Mouse (Mus musculus) heart, embryonic 11.5 days (tissue): Measurements from ENCODE around the gene Gm11758. TPM values are rescaled to one million over a fixed set of nuclear protein-coding genes. Genes with fewer than 3 reads are reported as not detected.
"Not testable (repeated sequence)": the region's sequence is repeated elsewhere in the genome, so short reads cannot be mapped to it uniquely, and the experiment has no call there.

Experiments
- ATAC-seq: fragments of 200-750 bp; cut with Nextera tagmentation; replicated peaks from 2 replicates; pipeline ENCODE4 v1.8.0; 2017; ENCODE audit warnings: moderate library complexity; ENCODE audit not compliant: insufficient number of reproducible peaks, low FRiP score, low TSS enrichment
- H3K27ac ChIP-seq: fragments of 300-500 bp; sonication (generic); 2 replicates; pipeline ENCODE4 v1.5.1; 2014; ENCODE audit warnings: mild to moderate bottlenecking, low read depth, low read length
- H3K27me3 ChIP-seq: fragments of 300-500 bp; sonication (generic); 2 replicates; pipeline ENCODE4 v1.6.1; 2014; ENCODE audit warnings: mild to moderate bottlenecking, low read length, mixed read lengths; ENCODE audit not compliant: control insufficient read depth, insufficient read depth
- H3K36me3 ChIP-seq: fragments of 300-500 bp; sonication (generic); 2 replicates; pipeline ENCODE4 v1.6.1; 2014; ENCODE audit warnings: mild to moderate bottlenecking, low read length, moderate library complexity, mixed read lengths; ENCODE audit not compliant: control insufficient read depth, insufficient read depth
- H3K4me1 ChIP-seq: fragments of 300-500 bp; sonication (generic); 2 replicates; pipeline ENCODE4 v1.6.1; 2014; ENCODE audit warnings: low read length; ENCODE audit not compliant: control insufficient read depth, insufficient read depth
- H3K4me2 ChIP-seq: fragments of 300-500 bp; sonication (generic); 2 replicates; pipeline ENCODE4 v1.6.1; 2014; ENCODE audit warnings: mild to moderate bottlenecking, moderate library complexity
- H3K4me3 ChIP-seq: fragments of 300-500 bp; sonication (generic); 2 replicates; pipeline ENCODE4 v1.5.1; 2014; ENCODE audit warnings: low read depth, low read length
- H3K9ac ChIP-seq: fragments of 300-500 bp; sonication (generic); 2 replicates; pipeline ENCODE4 v1.6.1; 2014; ENCODE audit warnings: mild to moderate bottlenecking, low read depth, low read length, moderate library complexity
- H3K9me3 ChIP-seq: fragments of 300-500 bp; sonication (generic); replicated peaks from 2 replicates; pipeline ENCODE4 v1.6.1; 2016; ENCODE audit warnings: low read length; ENCODE audit not compliant: control insufficient read depth
- WGBS: fragments of 180-500 bp; shearing (Covaris S2); extraction: QIAGEN DNeasy Blood & Tissue Kit; methylation state at CpG from one replicate; pipeline ENCODE4 v1.1.7; 2014; ENCODE audit not compliant: insufficient replicate concordance; 5-methylcytosine and 5-hydroxymethylcytosine counted together
- polyA plus RNA-seq: library from polyadenylated mRNA; unstranded; fragments of >200 nt; fragmentation: Nextera tagmentation; extraction: Ambion mirVana; gene quantifications from 2 replicates; pipeline ENCODE4 v1.2.1, GENCODE M21; 2014

Gm11758 gene
- polyA plus RNA-seq, result not detected in 2 replicates

DNA sequence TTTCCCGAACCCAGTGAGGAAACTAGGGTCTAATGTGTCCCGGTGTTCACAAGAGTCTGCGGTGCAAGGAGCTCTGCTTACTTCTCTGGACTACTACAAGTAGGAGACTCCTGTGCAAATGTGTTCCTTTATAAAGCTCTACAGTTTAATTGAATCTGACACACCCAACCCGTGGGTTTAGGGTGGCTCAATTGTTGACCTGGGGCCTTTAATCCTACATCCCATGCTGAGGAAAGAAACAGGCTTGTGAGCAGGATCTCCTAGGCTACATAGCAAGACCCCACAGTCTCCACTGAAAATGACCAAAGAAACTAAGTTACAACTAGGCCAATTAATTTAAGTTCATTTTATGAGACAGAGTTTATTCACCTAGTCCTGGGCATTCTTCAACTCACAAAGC is at the start of gene Gm11758:
Gm11758 (minus strand) TSS at position 101 of the 400 bp plus-strand sequence.
- not testable (repeated sequence) for H3K27me3 ChIP-seq, H3K36me3 ChIP-seq, H3K4me1 ChIP-seq, ATAC-seq, H3K4me2 ChIP-seq, H3K9ac ChIP-seq, H3K27ac ChIP-seq, H3K4me3 ChIP-seq, H3K9me3 ChIP-seq
- no CpG with 5 or more reads among the region's 4 CpGs for WGBS

DNA sequence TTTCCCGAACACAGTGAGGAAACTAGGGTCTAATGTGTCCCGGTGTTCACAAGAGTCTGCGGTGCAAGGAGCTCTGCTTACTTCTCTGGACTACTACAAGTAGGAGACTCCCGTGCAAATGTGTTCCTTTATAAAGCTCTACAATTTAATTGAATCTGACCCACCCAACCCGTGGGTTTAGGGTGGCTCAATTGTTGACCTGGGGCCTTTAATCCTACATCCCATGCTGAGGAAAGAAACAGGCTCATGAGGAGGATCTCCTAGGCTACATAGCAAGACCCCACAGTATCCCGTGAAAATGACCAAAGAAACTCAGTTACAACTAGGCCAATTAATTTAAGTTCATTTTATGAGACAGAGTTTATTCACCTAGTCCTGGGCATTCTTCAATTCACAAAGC is 44.6 kb upstream of the Gm11758 start, which contains the start of gene Gm11756:
Gm11756 (minus strand) TSS at position 101 of the 400 bp plus-strand sequence.
- not testable (repeated sequence) for H3K27ac ChIP-seq, H3K4me2 ChIP-seq, H3K4me3 ChIP-seq, H3K36me3 ChIP-seq, H3K9me3 ChIP-seq, H3K9ac ChIP-seq, H3K4me1 ChIP-seq, ATAC-seq, H3K27me3 ChIP-seq
- 80% methylated on average over 6 of the region's 6 CpGs for WGBS

DNA sequence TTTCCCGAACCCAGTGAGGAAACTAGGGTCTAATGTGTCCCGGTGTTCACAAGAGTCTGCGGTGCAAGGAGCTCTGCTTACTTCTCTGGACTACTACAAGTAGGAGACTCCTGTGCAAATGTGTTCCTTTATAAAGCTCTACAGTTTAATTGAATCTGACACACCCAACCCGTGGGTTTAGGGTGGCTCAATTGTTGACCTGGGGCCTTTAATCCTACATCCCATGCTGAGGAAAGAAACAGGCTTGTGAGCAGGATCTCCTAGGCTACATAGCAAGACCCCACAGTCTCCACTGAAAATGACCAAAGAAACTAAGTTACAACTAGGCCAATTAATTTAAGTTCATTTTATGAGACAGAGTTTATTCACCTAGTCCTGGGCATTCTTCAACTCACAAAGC is 29.8 kb upstream of the Gm11758 start, which contains the start of gene Gm13871:
Gm13871 (minus strand) TSS at position 101 of the 400 bp plus-strand sequence.
- H3K36me3 ChIP-seq, H3K4me3 ChIP-seq, H3K27me3 ChIP-seq, H3K9ac ChIP-seq, H3K27ac ChIP-seq, H3K4me2 ChIP-seq, H3K9me3 ChIP-seq, H3K4me1 ChIP-seq, ATAC-seq: not testable (repeated sequence)
- no CpG with 5 or more reads among the region's 4 CpGs for WGBS

DNA sequence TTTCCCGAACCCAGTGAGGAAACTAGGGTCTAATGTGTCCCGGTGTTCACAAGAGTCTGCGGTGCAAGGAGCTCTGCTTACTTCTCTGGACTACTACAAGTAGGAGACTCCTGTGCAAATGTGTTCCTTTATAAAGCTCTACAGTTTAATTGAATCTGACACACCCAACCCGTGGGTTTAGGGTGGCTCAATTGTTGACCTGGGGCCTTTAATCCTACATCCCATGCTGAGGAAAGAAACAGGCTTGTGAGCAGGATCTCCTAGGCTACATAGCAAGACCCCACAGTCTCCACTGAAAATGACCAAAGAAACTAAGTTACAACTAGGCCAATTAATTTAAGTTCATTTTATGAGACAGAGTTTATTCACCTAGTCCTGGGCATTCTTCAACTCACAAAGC is 14.9 kb upstream of the Gm11758 start, which contains the start of gene Gm11757:
Gm11757 (minus strand) TSS at position 101 of the 400 bp plus-strand sequence.
- not testable (repeated sequence) for H3K27ac ChIP-seq, H3K9ac ChIP-seq, H3K4me2 ChIP-seq, H3K27me3 ChIP-seq, H3K4me1 ChIP-seq, H3K4me3 ChIP-seq, ATAC-seq, H3K9me3 ChIP-seq, H3K36me3 ChIP-seq
- WGBS, result no CpG with 5 or more reads among the region's 4 CpGs

DNA sequence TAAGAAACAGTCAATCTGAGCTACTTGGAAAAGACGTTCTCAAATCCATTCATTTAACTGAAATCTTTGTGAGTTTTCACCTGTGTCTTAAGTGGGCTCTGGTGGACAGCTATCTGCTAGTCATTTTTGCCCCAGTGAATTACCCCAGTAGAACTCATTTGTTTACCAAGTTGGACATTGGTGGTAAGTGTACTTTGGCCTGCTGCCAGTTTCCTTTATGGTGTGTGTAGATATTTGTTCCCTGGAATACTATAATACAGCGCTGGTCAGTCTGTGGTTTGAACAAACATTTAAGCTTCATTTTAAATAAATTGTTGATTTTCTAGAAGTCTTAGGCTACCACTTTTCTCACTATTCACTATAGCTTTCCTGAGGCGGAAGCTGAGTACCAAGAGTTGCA is 49.5 kb downstream of the Gm11758 start:
- no peaks in the 10 kb centered on the region for H3K27me3 ChIP-seq
- no peak overlapping the region for H3K4me2 ChIP-seq
- no peak overlapping the region for H3K27ac ChIP-seq
- no peak overlapping the region for H3K9ac ChIP-seq
- H3K4me1 ChIP-seq, result no peaks in the 10 kb centered on the region
- no peaks in the 10 kb centered on the region for H3K9me3 ChIP-seq
- H3K36me3 ChIP-seq, result no peaks in the 10 kb centered on the region
- H3K4me3 ChIP-seq, result no peak overlapping the region
- ATAC-seq, result no peak
- 78% methylated on average over 3 of the region's 3 CpGs for WGBS

Other genes starting within 250 kb of the Gm11758 start
- gene Gm11236, start 238.1 kb downstream of the Gm11758 start, polyA plus RNA-seq, result not detected in 2 replicates
- not detected in 2 replicates for gene Gm11239, start 207.9 kb downstream of the Gm11758 start, polyA plus RNA-seq
- not detected in 2 replicates for gene Gm428, start 192.8 kb downstream of the Gm11758 start, polyA plus RNA-seq
- 1.2 and 1.7 TPM in 2 replicates for gene Rasef, start 85.3 kb downstream of the Gm11758 start, polyA plus RNA-seq
- not detected in 2 replicates for gene Gm11757, start 14.8 kb upstream of the Gm11758 start, polyA plus RNA-seq
- gene Gm13871, start 29.7 kb upstream of the Gm11758 start, polyA plus RNA-seq, result not detected in 2 replicates
- not detected in 2 replicates for gene Gm11756, start 44.5 kb upstream of the Gm11758 start, polyA plus RNA-seq
- gene 2310002L09Rik, start 74.6 kb upstream of the Gm11758 start, polyA plus RNA-seq, result 0.23 and 0.39 TPM in 2 replicates
- 0.46 TPM in 2 replicates for gene Frmd3, start 137.2 kb upstream of the Gm11758 start, polyA plus RNA-seq